Mouse (Mus musculus): ENCODE data around the gene Itga8. TPM values are rescaled to one million over a fixed set of nuclear protein-coding genes. Genes with fewer than 3 reads are reported as not detected.

Gene Itga8
- polyA plus RNA-seq, 1 experiment from 2014 or later, result 36.7 TPM

- 33% methylated on average over 5 of the region's 5 CpGs for WGBS
- Histone ChIP-seq H3K9me3 (ENCODE audit: control insufficient read depth, low read length) (no peaks in the 10 kb centered on the region), H3K36me3 (ENCODE audit: control insufficient read depth, insufficient read depth, low read length) (no peaks in the 10 kb centered on the region), H3K4me2 (ENCODE audit: low read depth, low read length) (no peak overlapping the region), H3K27ac (ENCODE audit: low read length) (peak overlapping the region; percentile 58; the same call in 1 of the 2 replicates), H3K27me3 (ENCODE audit: control insufficient read depth, insufficient read depth, low read depth, low read length) (no peaks in the 10 kb centered on the region), H3K4me1 (replicated peaks; ENCODE audit: control insufficient read depth, insufficient read depth, low read length) (peaks cover 6% of the 10 kb centered on the region), H3K9ac (ENCODE audit: low read length) (no peak overlapping the region), H3K4me3 (ENCODE audit: low read length) (no peak overlapping the region)
- ATAC-seq (ENCODE audit: low read depth), result peak; percentile 98
These were observed 241.5 kb downstream of the Itga8 start for GRCm38 (mm10) chr2:12060034-12060723.

Other genes with a start within 250 kb of the Itga8 start
- gene Mindy3, start 117.5 kb upstream of the Itga8 start, polyA plus RNA-seq (2015; fragmentation: Nextera tagmentation; extraction: Ambion mirVana), result 28.7 and 31.8 TPM in 2 replicates

Data from lung, embryonic 16.5 days (tissue).